Mouse (Mus musculus) embryonic fibroblast, embryonic 13.5 days (primary cell): Measurements from ENCODE around the gene Tes3-ps.

ENCODE experiments used
- CTCF ChIP-seq: IDR thresholded peaks from 2 replicates; pipeline ENCODE4 v1.5.1; 2011; ENCODE audit warnings: mild to moderate bottlenecking, control low read depth, low read length, moderate library complexity, borderline replicate concordance; ENCODE audit not compliant: insufficient read depth
- POLR2A ChIP-seq: IDR thresholded peaks from 2 replicates; pipeline ENCODE4 v1.6.1; 2011; ENCODE audit warnings: low read depth, mild to moderate bottlenecking, control low read depth, low read length, moderate library complexity

DNA sequence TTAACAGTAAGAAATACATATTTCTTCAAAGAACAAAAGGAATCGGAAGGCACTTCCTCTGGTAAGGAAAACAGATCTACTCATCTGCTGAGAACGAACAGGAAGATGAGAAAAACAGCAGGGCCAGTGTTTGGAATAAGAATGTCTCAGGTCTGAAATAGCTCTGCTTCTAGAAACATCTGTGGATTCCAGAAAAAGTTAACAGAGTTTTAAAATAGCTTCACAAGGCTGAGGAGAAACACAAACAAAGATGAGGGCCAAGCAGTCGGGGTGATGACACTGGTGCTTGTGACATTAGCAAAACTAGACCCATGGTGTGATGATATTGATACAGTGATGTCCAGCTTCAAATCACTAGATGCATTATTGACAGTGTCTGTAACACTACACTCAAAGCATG is 14.1 kb downstream of the Tes3-ps start:
- TF ChIP-seq CTCF = no peak
- TF ChIP-seq POLR2A = no peak
